Mouse (Mus musculus): Measurements from ENCODE around the gene Bmi1. TPM values are rescaled to one million over a fixed set of nuclear protein-coding genes. Genes with fewer than 3 reads are reported as not detected.

The Bmi1 gene
- polyA plus RNA-seq, 1 experiment from 2014 or later: 29.0 TPM

- peak; percentile 12 for ATAC-seq (replicated peaks; ENCODE audit: low FRiP score, low read depth)
- Histone ChIP-seq H3K36me3 (ENCODE audit: insufficient read depth, low read length) (no peaks in the 10 kb centered on the region), H3K4me1 (replicated peaks; ENCODE audit: insufficient read depth, low read length) (0 out of 2 replicates have a peak, but pooled peaks cover 4% of the 10 kb centered on the region), H3K27me3 (ENCODE audit: insufficient read depth, low read length) (peaks cover 5% of the 10 kb centered on the region; the same call in 1 of the 2 replicates), H3K9ac (ENCODE audit: low read depth, low read length) (peak overlapping the region; percentile 97), H3K4me2 (ENCODE audit: low read length) (peak overlapping the region; percentile 90), H3K27ac (no peak overlapping the region), H3K9me3 (replicated peaks; ENCODE audit: low read length) (no peaks in the 10 kb centered on the region), H3K4me3 (replicated peaks; ENCODE audit: low read depth, low read length) (peak overlapping the region; percentile 94)
- DNase-seq (ENCODE audit: low spot score): peak; percentile 67
- WGBS: under 1% methylated on average over 38 of the region's 55 CpGs
- no peak for TF ChIP-seq CTCF (IDR thresholded peaks at IDR 0.05; ENCODE audit: low read depth)
Measured at GRCm38 (mm10) chr2:18677631-18678471, 1.0 kb downstream of the Bmi1 start.

DNA sequence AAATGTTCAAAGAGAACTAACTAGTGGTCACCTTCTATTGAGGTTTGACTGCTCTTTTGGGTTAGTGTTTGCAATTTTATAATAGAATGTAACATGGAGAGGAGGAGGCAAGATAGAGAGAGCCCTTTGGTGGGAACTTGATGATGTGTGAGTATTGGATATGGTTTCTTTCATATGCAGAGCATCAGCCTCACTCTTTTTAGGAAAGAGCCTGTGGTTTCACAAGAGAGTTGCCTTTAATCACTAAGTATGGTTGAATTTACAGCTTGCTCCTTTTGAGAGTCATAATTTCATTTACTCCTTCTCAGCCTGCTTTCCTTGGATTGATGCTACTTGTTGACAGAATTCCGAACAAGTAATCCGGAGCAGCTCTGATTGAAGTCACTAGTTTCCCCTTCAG is 2.9 kb downstream of the Bmi1 start:
- no peak for TF ChIP-seq CTCF (IDR thresholded peaks at IDR 0.05; ENCODE audit: low read depth)
- Histone ChIP-seq H3K9me3 (replicated peaks; ENCODE audit: low read length) (no peaks in the 10 kb centered on the region), H3K4me3 (replicated peaks; ENCODE audit: low read depth, low read length) (no peak overlapping the region), H3K27me3 (ENCODE audit: insufficient read depth, low read length) (peaks cover 5% of the 10 kb centered on the region; the same call in 1 of the 2 replicates), H3K9ac (ENCODE audit: low read depth, low read length) (no peak overlapping the region), H3K27ac (no peak overlapping the region), H3K4me2 (ENCODE audit: low read length) (no peak overlapping the region), H3K36me3 (ENCODE audit: insufficient read depth, low read length) (peaks cover 4% of the 10 kb centered on the region; the same call in 1 of the 2 replicates), H3K4me1 (replicated peaks; ENCODE audit: insufficient read depth, low read length) (0 out of 2 replicates have a peak, but pooled peaks cover 4% of the 10 kb centered on the region)
- WGBS: 94% methylated on average over 2 of the region's 2 CpGs
- DNase-seq (ENCODE audit: low spot score): no peak
- ATAC-seq (replicated peaks; ENCODE audit: low FRiP score, low read depth): no peak

DNA sequence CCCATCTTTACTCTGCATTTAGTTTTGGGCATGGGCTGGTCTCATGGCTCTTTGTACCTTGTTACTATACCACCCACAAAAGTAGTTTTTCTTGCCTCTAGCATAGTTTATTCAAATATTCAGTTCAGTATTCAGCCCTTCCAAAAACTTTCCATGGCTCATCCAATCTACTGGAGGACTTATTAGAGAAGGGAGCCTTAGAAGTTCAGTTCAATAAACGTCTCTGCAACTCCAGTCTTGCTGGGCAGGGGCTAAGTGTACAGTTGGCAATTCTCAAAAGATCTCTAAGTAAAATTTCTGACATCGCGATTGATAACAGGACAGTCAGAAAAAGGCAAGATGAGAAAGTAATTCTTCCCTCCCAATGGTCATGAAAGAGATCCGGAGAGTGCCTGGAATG is 3.7 kb downstream of the Bmi1 start:
- Histone ChIP-seq H3K4me3 (replicated peaks; ENCODE audit: low read depth, low read length) (peak overlapping the region; percentile 38), H3K27ac (no peak overlapping the region), H3K4me2 (ENCODE audit: low read length) (peak overlapping the region; percentile 72), H3K9ac (ENCODE audit: low read depth, low read length) (0 out of 2 replicates have a peak overlapping the region, but pooled peaks have one; percentile 35), H3K36me3 (ENCODE audit: insufficient read depth, low read length) (peaks cover 4% of the 10 kb centered on the region; the same call in 1 of the 2 replicates), H3K9me3 (replicated peaks; ENCODE audit: low read length) (no peaks in the 10 kb centered on the region), H3K4me1 (replicated peaks; ENCODE audit: insufficient read depth, low read length) (0 out of 2 replicates have a peak, but pooled peaks cover 4% of the 10 kb centered on the region), H3K27me3 (ENCODE audit: insufficient read depth, low read length) (peaks cover 5% of the 10 kb centered on the region; the same call in 1 of the 2 replicates)
- ATAC-seq (replicated peaks; ENCODE audit: low FRiP score, low read depth): no peak
- 0% methylated on average over 4 of the region's 4 CpGs for WGBS
- no peak for TF ChIP-seq CTCF (IDR thresholded peaks at IDR 0.05; ENCODE audit: low read depth)
- DNase-seq (ENCODE audit: low spot score): no peak

GRCm38 (mm10) chr2:18680961-18681360 is 4.1 kb downstream of the Bmi1 start:
- H3K9me3 ChIP-seq (replicated peaks; ENCODE audit: low read length): no peaks in the 10 kb centered on the region
- TF ChIP-seq CTCF (IDR thresholded peaks at IDR 0.05; ENCODE audit: low read depth): no peak
- peak overlapping the region; percentile 38 for H3K4me3 ChIP-seq (replicated peaks; ENCODE audit: low read depth, low read length)
- peak overlapping the region; percentile 72 for H3K4me2 ChIP-seq (ENCODE audit: low read length)
- 3% methylated on average over 27 of the region's 29 CpGs for WGBS
- peak overlapping the region; percentile 35; the same call in 1 of the 2 replicates for H3K9ac ChIP-seq (ENCODE audit: low read depth, low read length)
- H3K27me3 ChIP-seq (ENCODE audit: insufficient read depth, low read length): peaks cover 5% of the 10 kb centered on the region; the same call in 1 of the 2 replicates
- H3K4me1 ChIP-seq (replicated peaks; ENCODE audit: insufficient read depth, low read length): 0 out of 2 replicates have a peak, but pooled peaks cover 4% of the 10 kb centered on the region
- ATAC-seq (replicated peaks; ENCODE audit: low FRiP score, low read depth) (no peak), DNase-seq (ENCODE audit: low spot score) (peak; percentile 75)
- peaks cover 4% of the 10 kb centered on the region; the same call in 1 of the 2 replicates for H3K36me3 ChIP-seq (ENCODE audit: insufficient read depth, low read length)
- no peak overlapping the region for H3K27ac ChIP-seq

- ATAC-seq (replicated peaks; ENCODE audit: low FRiP score, low read depth) (no peak), DNase-seq (ENCODE audit: low spot score) (no peak)
- Histone ChIP-seq H3K4me1 (replicated peaks; ENCODE audit: insufficient read depth, low read length) (0 out of 2 replicates have a peak, but pooled peaks cover 7% of the 10 kb centered on the region), H3K9me3 (replicated peaks; ENCODE audit: low read length) (no peaks in the 10 kb centered on the region), H3K36me3 (ENCODE audit: insufficient read depth, low read length) (peaks cover 4% of the 10 kb centered on the region; the same call in 1 of the 2 replicates), H3K27me3 (ENCODE audit: insufficient read depth, low read length) (peaks cover 24% of the 10 kb centered on the region), H3K4me3 (replicated peaks; ENCODE audit: low read depth, low read length) (no peak overlapping the region), H3K9ac (ENCODE audit: low read depth, low read length) (no peak overlapping the region), H3K4me2 (ENCODE audit: low read length) (no peak overlapping the region), H3K27ac (no peak overlapping the region)
- 87% methylated on average over 5 of the region's 5 CpGs for WGBS
- TF ChIP-seq CTCF (IDR thresholded peaks at IDR 0.05; ENCODE audit: low read depth): no peak
Measured at GRCm38 (mm10) chr2:18684062-18684461, 7.2 kb downstream of the Bmi1 start.

- ATAC-seq (replicated peaks; ENCODE audit: low FRiP score, low read depth) (no peak), DNase-seq (ENCODE audit: low spot score) (no peak)
- Histone ChIP-seq H3K4me1 (replicated peaks; ENCODE audit: insufficient read depth, low read length) (peaks cover 16% of the 10 kb centered on the region; the same call in 1 of the 2 replicates), H3K4me2 (ENCODE audit: low read length) (no peak overlapping the region), H3K4me3 (replicated peaks; ENCODE audit: low read depth, low read length) (no peak overlapping the region), H3K27me3 (ENCODE audit: insufficient read depth, low read length) (peaks cover 32% of the 10 kb centered on the region), H3K36me3 (ENCODE audit: insufficient read depth, low read length) (peaks cover 4% of the 10 kb centered on the region; the same call in 1 of the 2 replicates), H3K27ac (no peak overlapping the region), H3K9ac (ENCODE audit: low read depth, low read length) (no peak overlapping the region), H3K9me3 (replicated peaks; ENCODE audit: low read length) (no peaks in the 10 kb centered on the region)
- WGBS: 74% methylated on average over 6 of the region's 6 CpGs
- TF ChIP-seq CTCF (IDR thresholded peaks at IDR 0.05; ENCODE audit: low read depth): no peak
Measured at GRCm38 (mm10) chr2:18686386-18686785, 9.6 kb downstream of the Bmi1 start.
